Mouse (Mus musculus) myocyte (in vitro differentiated cells): ENCODE results near the gene Coq8a.

Source experiments
- E2F4 ChIP-seq: IDR thresholded peaks from one replicate; pipeline ENCODE4 v1.6.1; 2011; ENCODE audit warnings: mild to moderate bottlenecking, control low read depth, moderate library complexity; ENCODE audit not compliant: insufficient read depth
- MAX ChIP-seq: IDR thresholded peaks from one replicate; pipeline ENCODE4 v1.6.1; 2011; ENCODE audit warnings: low read depth, mild to moderate bottlenecking, control low read depth
- MYOD1 ChIP-seq, 3 experiments: IDR thresholded peaks; one replicate each; pipeline ENCODE4 v1.6.1; 2011; ENCODE audit warnings: control low read depth in 2 of 3, low read depth in 2 of 3, mild to moderate bottlenecking in 2 of 3, moderate library complexity in 1 of 3; ENCODE audit not compliant: insufficient read length in 2 of 3, control insufficient read depth in 1 of 3
- MYOG ChIP-seq, 3 experiments: IDR thresholded peaks; one replicate each; pipeline ENCODE4 v1.6.1; 2011; ENCODE audit warnings: control low read depth in 2 of 3, low read depth in 2 of 3, mild to moderate bottlenecking in 2 of 3; ENCODE audit not compliant: insufficient read length in 2 of 3, control insufficient read depth in 1 of 3, insufficient read depth in 1 of 3
- POLR2A ChIP-seq: IDR thresholded peaks from one replicate; pipeline ENCODE4 v1.6.1; 2011; ENCODE audit warnings: low read depth, mild to moderate bottlenecking, control low read depth, moderate library complexity; ENCODE audit not compliant: insufficient read length
- SRF ChIP-seq: IDR thresholded peaks from one replicate; pipeline ENCODE4 v1.6.1; 2011; ENCODE audit warnings: low read depth; ENCODE audit not compliant: control insufficient read depth, insufficient read length
- TCF12 ChIP-seq: IDR thresholded peaks from one replicate; pipeline ENCODE4 v1.6.1; 2011; ENCODE audit warnings: mild to moderate bottlenecking, control low read depth; ENCODE audit not compliant: poor library complexity, insufficient read depth, severe bottlenecking
- USF1 ChIP-seq: IDR thresholded peaks from one replicate; pipeline ENCODE4 v1.6.1; 2011; ENCODE audit warnings: low read depth, mild to moderate bottlenecking, control low read depth, moderate library complexity

DNA sequence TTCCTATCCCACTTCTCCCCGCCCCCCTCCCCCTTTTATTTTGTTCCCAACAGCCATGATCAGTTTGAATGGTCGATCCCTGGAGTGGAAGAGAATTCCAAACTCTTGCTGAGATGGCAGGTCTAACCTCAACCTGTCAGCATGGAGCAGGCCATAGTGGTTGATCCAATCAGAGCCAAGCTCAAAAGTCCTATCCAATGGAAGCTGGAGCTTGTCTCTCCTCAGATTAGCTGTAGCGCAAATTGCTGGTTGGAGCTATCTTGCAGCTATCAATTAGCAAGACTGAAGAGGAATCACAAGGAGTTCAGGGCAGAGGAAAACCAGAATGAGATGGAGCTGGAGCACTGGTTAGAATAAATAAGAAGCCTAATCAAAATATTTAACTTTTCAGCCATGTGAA, 9.0 kb upstream of the Coq8a start:
- TF ChIP-seq USF1 (no peak), POLR2A (no peak), MYOG (IDR thresholded peaks at IDR 0.05; ENCODE audit: control insufficient read depth in 1 of 3, insufficient read depth in 1 of 3, insufficient read length in 2 of 3, low read depth in 2 of 3) (no peak), MYOD1 (IDR thresholded peaks at IDR 0.05; ENCODE audit: control insufficient read depth in 1 of 3, insufficient read length in 2 of 3, low read depth in 2 of 3) (no peak), MAX (no peak), SRF (no peak), TCF12 (no peak), E2F4 (no peak)
